Mouse (Mus musculus): ENCODE measurements around the gene Slc16a7. TPM values are rescaled to one million over a fixed set of nuclear protein-coding genes. Genes with fewer than 3 reads are reported as not detected.

The Slc16a7 gene
- total and polyA plus RNA-seq, 3 experiments, result not detected

GRCm38 (mm10) chr10:125288560-125288959 lies 100.7 kb downstream of the Slc16a7 start:
- Histone ChIP-seq H3K36me3 (ENCODE audit: control insufficient read depth in 1 of 2, insufficient read depth in 2 of 2, low read length in 2 of 2) (no peaks in the 10 kb centered on the region), H3K4me1 (ENCODE audit: control insufficient read depth in 1 of 2, insufficient read depth in 2 of 2, low read length in 2 of 2) (no peaks in the 10 kb centered on the region), H3K27ac (ENCODE audit: control insufficient read depth, low read depth, low read length) (no peak overlapping the region), H3K9ac (ENCODE audit: control insufficient read depth, low read depth, low read length, poor library complexity, severe bottlenecking) (no peak overlapping the region), H3K79me2 (ENCODE audit: control insufficient read depth, insufficient read depth, low read length, poor library complexity) (no peaks in the 10 kb centered on the region), H3K9me3 (replicated peaks; ENCODE audit: insufficient read depth, low read length) (no peaks in the 10 kb centered on the region), H3K4me3 (ENCODE audit: control insufficient read depth in 1 of 2, insufficient read depth in 1 of 2, low read depth in 2 of 2, low read length in 2 of 2) (no peak overlapping the region), H3K27me3 (ENCODE audit: control insufficient read depth in 1 of 2, insufficient read depth in 2 of 2, low read length in 2 of 2) (no peaks in the 10 kb centered on the region)
- DNase-seq (ENCODE audit: low read depth, low spot score), result no peak
- TF ChIP-seq NELFE (IDR thresholded peaks at IDR 0.05; ENCODE audit: low read depth, low read length), result no peak
- no peak for TF ChIP-seq MXI1 (IDR thresholded peaks at IDR 0.05; ENCODE audit: low read depth, low read length)
- no peak for TF ChIP-seq MAX (IDR thresholded peaks at IDR 0.05; ENCODE audit: low read length)
- TF ChIP-seq EP300 (IDR thresholded peaks at IDR 0.05; ENCODE audit: low read depth in 1 of 2, low read length in 2 of 2), result no peak
- TF ChIP-seq GATA1 (IDR thresholded peaks at IDR 0.05; ENCODE audit: low read depth, low read length), result no peak
- TF ChIP-seq CTCF (IDR thresholded peaks at IDR 0.05 in 2 of 3, conservative IDR thresholded peaks at IDR 0.05 in 1 of 3; ENCODE audit: control insufficient read depth in 1 of 3, insufficient read depth in 1 of 3, low read depth in 2 of 3, low read length in 3 of 3, poor library complexity in 1 of 3, severe bottlenecking in 1 of 3), result no peak
- no peak for TF ChIP-seq MYB (IDR thresholded peaks at IDR 0.05; ENCODE audit: low read depth, low read length)
- no peak for TF ChIP-seq USF2 (IDR thresholded peaks at IDR 0.05; ENCODE audit: borderline replicate concordance in 1 of 2, insufficient read depth in 1 of 2, low read depth in 1 of 2, low read length in 2 of 2)
- TF ChIP-seq ETS1 (IDR thresholded peaks at IDR 0.05; ENCODE audit: low read depth, low read length), result no peak
- TF ChIP-seq USF1 (IDR thresholded peaks at IDR 0.05; ENCODE audit: low read depth, low read length), result no peak
- no peak for TF ChIP-seq MYC (IDR thresholded peaks at IDR 0.05; ENCODE audit: low read depth, low read length)

DNA sequence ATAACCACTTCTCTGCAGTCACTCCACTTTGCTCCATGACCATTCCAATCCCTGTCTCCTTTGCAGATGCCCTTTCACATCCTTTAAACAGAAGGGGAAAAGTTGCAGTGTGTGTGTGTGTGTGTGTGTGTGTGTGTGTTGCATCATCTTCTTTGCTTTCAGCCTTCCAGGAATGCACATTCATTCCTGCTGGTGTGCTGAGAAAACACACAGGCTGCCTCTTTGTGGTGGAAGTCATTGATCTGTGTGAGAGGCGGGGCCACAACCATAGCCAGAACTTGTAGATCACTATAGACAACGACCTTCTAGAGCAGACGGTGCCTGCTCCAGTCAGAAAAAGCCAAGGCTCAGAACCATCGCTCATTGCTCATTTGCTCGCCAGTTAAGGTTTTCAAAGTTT lies 103.9 kb downstream of the Slc16a7 start:
- Histone ChIP-seq H3K79me2 (ENCODE audit: control insufficient read depth, insufficient read depth, low read length, poor library complexity) (no peaks in the 10 kb centered on the region), H3K27ac (ENCODE audit: control insufficient read depth, low read depth, low read length) (no peak overlapping the region), H3K9ac (ENCODE audit: control insufficient read depth, low read depth, low read length, poor library complexity, severe bottlenecking) (no peak overlapping the region), H3K36me3 (ENCODE audit: control insufficient read depth in 1 of 2, insufficient read depth in 2 of 2, low read length in 2 of 2) (no peaks in the 10 kb centered on the region), H3K27me3 (ENCODE audit: control insufficient read depth in 1 of 2, insufficient read depth in 2 of 2, low read length in 2 of 2) (no peaks in the 10 kb centered on the region), H3K4me1 (ENCODE audit: control insufficient read depth in 1 of 2, insufficient read depth in 2 of 2, low read length in 2 of 2) (no peaks in the 10 kb centered on the region), H3K9me3 (replicated peaks; ENCODE audit: insufficient read depth, low read length) (no peaks in the 10 kb centered on the region), H3K4me3 (ENCODE audit: control insufficient read depth in 1 of 2, insufficient read depth in 1 of 2, low read depth in 2 of 2, low read length in 2 of 2) (no peak overlapping the region)
- no peak for DNase-seq (ENCODE audit: low read depth, low spot score)
- TF ChIP-seq EP300 (IDR thresholded peaks at IDR 0.05; ENCODE audit: low read depth in 1 of 2, low read length in 2 of 2) (no peak), BHLHE40 (IDR thresholded peaks at IDR 0.05; ENCODE audit: borderline replicate concordance, low read depth, low read length) (no peak)

DNA sequence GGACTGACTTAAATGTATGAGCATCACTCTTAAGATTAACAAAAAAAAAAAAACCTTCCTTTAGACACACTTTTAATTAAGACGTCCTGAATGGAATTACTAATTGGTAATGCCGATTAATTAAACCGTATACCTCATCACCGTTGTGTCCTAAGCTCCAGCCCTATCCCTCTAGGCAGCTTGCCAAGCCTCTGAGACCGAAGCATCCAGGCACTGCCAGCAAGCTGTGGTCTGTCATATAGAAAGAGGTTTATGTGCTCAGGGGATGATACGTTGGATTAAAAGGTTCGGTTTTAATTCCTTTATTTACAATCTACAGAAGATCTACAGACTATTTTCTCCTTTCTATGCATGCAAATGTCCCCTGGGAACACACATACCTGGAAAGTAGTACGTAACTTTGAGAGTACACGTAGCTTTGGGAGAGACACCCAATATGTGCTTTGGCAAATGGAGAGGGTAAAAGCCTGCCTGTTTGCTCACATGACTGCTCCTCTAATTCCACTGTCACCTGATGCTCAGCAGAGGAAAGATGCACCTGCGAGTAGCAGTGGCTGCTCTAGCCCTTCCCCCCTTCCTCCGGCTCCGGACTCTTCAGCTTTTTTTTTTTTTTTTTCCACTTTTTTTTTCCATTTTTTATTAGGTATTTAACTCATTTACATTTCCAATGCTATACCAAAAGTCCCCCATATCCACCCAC lies 114.0 kb downstream of the Slc16a7 start:
- no peak for DNase-seq (ENCODE audit: low read depth, low spot score)
- Histone ChIP-seq H3K4me3 (ENCODE audit: control insufficient read depth in 1 of 2, insufficient read depth in 1 of 2, low read depth in 2 of 2, low read length in 2 of 2) (no peak overlapping the region), H3K9ac (ENCODE audit: control insufficient read depth, low read depth, low read length, poor library complexity, severe bottlenecking) (no peak overlapping the region), H3K27me3 (ENCODE audit: control insufficient read depth in 1 of 2, insufficient read depth in 2 of 2, low read length in 2 of 2) (no peaks in the 10 kb centered on the region), H3K27ac (ENCODE audit: control insufficient read depth, low read depth, low read length) (no peak overlapping the region), H3K36me3 (ENCODE audit: control insufficient read depth in 1 of 2, insufficient read depth in 2 of 2, low read length in 2 of 2) (no peaks in the 10 kb centered on the region), H3K4me1 (ENCODE audit: control insufficient read depth in 1 of 2, insufficient read depth in 2 of 2, low read length in 2 of 2) (no peaks in the 10 kb centered on the region), H3K79me2 (ENCODE audit: control insufficient read depth, insufficient read depth, low read length, poor library complexity) (no peaks in the 10 kb centered on the region), H3K9me3 (replicated peaks; ENCODE audit: insufficient read depth, low read length) (no peaks in the 10 kb centered on the region)
- TF ChIP-seq MAX (IDR thresholded peaks at IDR 0.05; ENCODE audit: low read length) (no peak), RCOR1 (IDR thresholded peaks at IDR 0.05; ENCODE audit: low read depth, low read length) (no peak), GATA1 (IDR thresholded peaks at IDR 0.05; ENCODE audit: low read depth, low read length) (no peak), GABPA (IDR thresholded peaks at IDR 0.05; ENCODE audit: low read depth, low read length) (no peak), TBP (IDR thresholded peaks at IDR 0.05; ENCODE audit: low read depth, low read length) (no peak), CTCF (IDR thresholded peaks at IDR 0.05 in 2 of 3, conservative IDR thresholded peaks at IDR 0.05 in 1 of 3; ENCODE audit: control insufficient read depth in 1 of 3, insufficient read depth in 1 of 3, low read depth in 2 of 3, low read length in 3 of 3, poor library complexity in 1 of 3, severe bottlenecking in 1 of 3) (no peak), HCFC1 (IDR thresholded peaks at IDR 0.05; ENCODE audit: low read depth, low read length) (no peak), ELF1 (IDR thresholded peaks at IDR 0.05; ENCODE audit: low read depth, low read length) (no peak), UBTF (IDR thresholded peaks at IDR 0.05; ENCODE audit: borderline replicate concordance, insufficient read depth, low read depth, low read length) (no peak), SIN3A (IDR thresholded peaks at IDR 0.05; ENCODE audit: low read length) (no peak), TCF12 (IDR thresholded peaks at IDR 0.05; ENCODE audit: low read depth, low read length) (no peak)

Data from MEL (cell line).